Mouse (Mus musculus): Measurements from ENCODE around the gene Klrg2. TPM values are rescaled to one million over a fixed set of nuclear protein-coding genes. Genes with fewer than 3 reads are reported as not detected.

The Klrg2 gene
- polyA plus RNA-seq, 1 experiment: 0.48 TPM

DNA sequence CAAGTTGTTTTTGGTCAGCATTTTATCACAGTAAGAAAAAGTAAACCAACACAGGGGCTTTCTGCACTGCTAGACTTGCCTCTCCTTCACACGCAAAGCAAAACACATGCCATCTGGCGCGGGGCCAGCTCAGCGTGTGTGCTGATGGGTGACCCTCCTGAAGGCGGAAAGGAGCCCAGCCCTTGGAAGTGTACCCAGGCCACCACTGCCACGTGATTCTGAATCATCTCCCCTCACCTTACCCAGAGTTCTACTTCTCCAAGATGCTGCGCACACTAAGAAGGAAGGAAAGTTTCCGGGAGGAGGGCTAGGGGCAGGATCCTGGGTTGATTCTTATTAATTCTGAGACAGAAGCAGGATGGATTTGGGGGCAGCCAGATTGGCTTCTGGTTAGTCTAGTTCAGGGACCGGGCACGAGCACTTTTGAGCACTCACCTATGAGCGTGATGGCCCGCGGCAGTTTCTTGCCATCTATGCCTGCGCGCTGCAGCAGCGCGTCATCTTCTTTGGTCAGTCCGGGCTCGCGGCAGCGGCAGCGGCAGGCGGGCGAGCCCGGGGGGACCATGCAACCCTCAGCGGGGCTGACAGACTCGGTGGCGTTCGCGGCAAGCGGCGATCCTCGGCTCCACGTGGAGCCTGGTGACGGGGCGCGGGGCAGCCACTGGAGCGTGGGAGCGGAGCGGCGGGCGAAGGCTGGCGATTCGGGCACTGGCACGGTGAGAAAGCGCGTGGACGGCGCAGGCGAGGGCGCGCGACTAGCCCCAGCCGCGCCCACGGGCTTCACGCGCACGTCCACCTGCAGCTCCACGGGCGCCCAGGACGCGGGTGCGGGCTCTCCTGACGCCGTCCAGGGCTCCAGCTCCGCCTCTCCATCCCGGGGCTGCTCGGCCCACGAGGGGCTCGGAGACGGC is 846 bp downstream of the Klrg2 start:
- Histone ChIP-seq H3K27ac (ENCODE audit: insufficient read depth, low read length) (no peak overlapping the region), H3K4me1 (ENCODE audit: control insufficient read depth, insufficient read depth, low read length) (no peaks in the 10 kb centered on the region), H3K4me3 (ENCODE audit: insufficient read depth, low read length) (peak overlapping the region; percentile 24)
- TF ChIP-seq POLR2A (IDR thresholded peaks at IDR 0.05; ENCODE audit: extremely low read depth, insufficient read depth, low read length) (no peak), CTCF (IDR thresholded peaks at IDR 0.05; ENCODE audit: extremely low read depth, insufficient read depth, low read length) (no peak)

DNA sequence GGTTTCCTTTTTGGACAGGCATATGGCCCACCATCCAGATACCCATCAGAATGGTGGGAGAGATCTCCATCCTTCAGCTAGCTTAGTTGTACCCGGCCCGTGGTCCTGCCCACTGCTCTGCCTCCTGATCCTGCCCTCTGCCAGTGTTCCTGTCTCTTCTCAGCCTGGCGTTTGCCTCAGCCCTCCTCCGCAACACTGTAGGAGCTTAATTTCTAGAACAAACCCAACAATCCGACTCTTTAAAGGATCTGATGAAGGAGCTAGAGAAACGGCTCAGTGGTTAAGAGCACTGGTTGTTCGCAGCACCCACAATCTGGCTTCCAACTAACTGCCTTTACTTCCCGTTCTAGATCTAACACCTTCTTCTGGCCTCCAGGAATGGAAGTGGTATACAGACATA is 2.6 kb downstream of the Klrg2 start:
- H3K27ac ChIP-seq (ENCODE audit: insufficient read depth, low read length): no peak overlapping the region
- no peaks in the 10 kb centered on the region for H3K4me1 ChIP-seq (ENCODE audit: control insufficient read depth, insufficient read depth, low read length)
- H3K4me3 ChIP-seq (ENCODE audit: insufficient read depth, low read length): no peak overlapping the region
- TF ChIP-seq POLR2A (IDR thresholded peaks at IDR 0.05; ENCODE audit: extremely low read depth, insufficient read depth, low read length) (no peak), CTCF (IDR thresholded peaks at IDR 0.05; ENCODE audit: extremely low read depth, insufficient read depth, low read length) (no peak)

DNA sequence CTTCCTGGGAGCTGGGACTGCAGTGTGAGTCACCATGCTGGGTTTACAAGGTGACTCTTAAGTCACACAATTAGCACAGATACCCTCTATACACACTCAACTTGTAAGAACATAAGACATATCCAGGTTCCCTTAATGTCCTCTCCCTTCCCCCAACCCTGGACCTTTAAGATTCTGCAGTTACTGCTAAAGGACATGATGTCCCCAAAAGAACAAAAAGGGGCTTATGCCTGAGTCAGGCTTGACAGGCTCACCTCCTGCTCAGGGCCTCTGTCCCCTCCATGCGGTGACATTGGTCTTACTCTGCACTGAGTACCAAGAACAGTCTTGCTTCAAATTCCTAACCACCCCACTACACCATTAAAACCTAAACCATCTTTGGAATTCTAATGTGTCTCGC is 4.2 kb downstream of the Klrg2 start:
- no peaks in the 10 kb centered on the region for H3K4me1 ChIP-seq (ENCODE audit: control insufficient read depth, insufficient read depth, low read length)
- no peak for TF ChIP-seq POLR2A (IDR thresholded peaks at IDR 0.05; ENCODE audit: extremely low read depth, insufficient read depth, low read length)
- TF ChIP-seq CTCF (IDR thresholded peaks at IDR 0.05; ENCODE audit: extremely low read depth, insufficient read depth, low read length): no peak
- H3K27ac ChIP-seq (ENCODE audit: insufficient read depth, low read length): no peak overlapping the region
- H3K4me3 ChIP-seq (ENCODE audit: insufficient read depth, low read length): no peak overlapping the region

DNA sequence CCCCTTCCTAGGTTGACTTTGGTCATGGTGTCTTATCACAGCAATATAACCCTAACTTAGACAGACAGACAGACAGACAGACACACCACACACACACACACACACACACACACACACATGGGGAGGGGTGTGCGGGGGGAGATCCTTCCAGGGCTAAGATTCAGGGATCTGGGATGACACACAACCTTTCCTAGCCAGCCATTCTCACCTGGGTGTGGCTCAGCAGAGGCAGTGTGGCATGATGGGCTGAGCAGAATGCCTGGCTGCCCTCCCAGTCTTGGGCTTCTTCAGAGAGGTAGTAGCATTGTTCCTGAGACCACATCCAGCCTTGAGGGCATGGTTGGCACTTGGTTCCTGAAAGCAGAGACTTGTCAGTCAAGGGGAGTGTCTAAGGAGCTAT is 7.5 kb downstream of the Klrg2 start:
- Histone ChIP-seq H3K27ac (ENCODE audit: insufficient read depth, low read length) (no peak overlapping the region), H3K4me1 (ENCODE audit: control insufficient read depth, insufficient read depth, low read length) (no peaks in the 10 kb centered on the region), H3K4me3 (ENCODE audit: insufficient read depth, low read length) (no peak overlapping the region)
- TF ChIP-seq CTCF (IDR thresholded peaks at IDR 0.05; ENCODE audit: extremely low read depth, insufficient read depth, low read length): no peak
- no peak for TF ChIP-seq POLR2A (IDR thresholded peaks at IDR 0.05; ENCODE audit: extremely low read depth, insufficient read depth, low read length)

DNA sequence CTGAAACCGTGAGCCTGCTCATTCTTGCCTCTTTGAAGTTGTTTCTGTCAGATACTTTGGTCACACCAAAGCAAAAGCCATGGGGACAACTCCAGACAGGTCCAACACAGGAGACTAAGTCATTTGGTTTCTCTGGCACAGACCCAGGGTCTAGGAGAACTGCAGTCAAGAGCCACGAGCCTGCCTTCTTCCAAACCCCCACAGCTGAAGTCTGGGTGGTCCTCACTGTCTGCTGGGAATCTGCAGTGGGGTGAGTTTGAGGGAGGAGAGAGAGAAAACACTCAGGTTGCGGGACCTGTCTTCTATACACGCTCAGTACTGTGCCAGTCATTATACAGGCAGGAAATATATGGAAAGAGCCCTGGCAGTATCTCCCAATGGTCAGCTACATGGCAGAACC is 9.6 kb downstream of the Klrg2 start:
- Histone ChIP-seq H3K4me1 (ENCODE audit: control insufficient read depth, insufficient read depth, low read length) (peaks cover 2% of the 10 kb centered on the region; the same call in 1 of the 2 replicates), H3K27ac (ENCODE audit: insufficient read depth, low read length) (no peak overlapping the region), H3K4me3 (ENCODE audit: insufficient read depth, low read length) (no peak overlapping the region)
- TF ChIP-seq POLR2A (IDR thresholded peaks at IDR 0.05; ENCODE audit: extremely low read depth, insufficient read depth, low read length): no peak
- TF ChIP-seq CTCF (IDR thresholded peaks at IDR 0.05; ENCODE audit: extremely low read depth, insufficient read depth, low read length): no peak

DNA sequence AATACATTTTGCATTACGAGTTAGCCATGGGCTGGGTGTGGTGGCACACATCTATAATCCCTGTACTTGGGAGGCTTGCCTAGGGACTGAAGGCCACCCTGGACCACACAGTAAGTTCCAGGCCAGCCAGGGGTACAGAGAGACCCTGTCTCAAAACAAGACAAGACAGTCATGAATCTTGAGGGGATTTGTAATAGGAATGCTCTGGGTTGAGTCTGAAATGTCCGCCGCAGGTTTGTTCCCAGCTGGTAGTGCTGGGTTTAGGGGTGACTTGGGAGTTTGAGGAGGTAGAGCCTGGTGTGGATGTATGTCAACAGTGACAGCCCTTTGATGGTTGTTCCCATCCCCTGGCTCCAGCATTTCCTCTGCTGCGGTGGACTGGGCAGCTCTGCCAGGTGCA is 10.0 kb downstream of the Klrg2 start:
- Histone ChIP-seq H3K4me1 (ENCODE audit: control insufficient read depth, insufficient read depth, low read length) (peaks cover 2% of the 10 kb centered on the region; the same call in 1 of the 2 replicates), H3K27ac (ENCODE audit: insufficient read depth, low read length) (no peak overlapping the region), H3K4me3 (ENCODE audit: insufficient read depth, low read length) (no peak overlapping the region)
- TF ChIP-seq CTCF (IDR thresholded peaks at IDR 0.05; ENCODE audit: extremely low read depth, insufficient read depth, low read length): no peak
- no peak for TF ChIP-seq POLR2A (IDR thresholded peaks at IDR 0.05; ENCODE audit: extremely low read depth, insufficient read depth, low read length)

DNA sequence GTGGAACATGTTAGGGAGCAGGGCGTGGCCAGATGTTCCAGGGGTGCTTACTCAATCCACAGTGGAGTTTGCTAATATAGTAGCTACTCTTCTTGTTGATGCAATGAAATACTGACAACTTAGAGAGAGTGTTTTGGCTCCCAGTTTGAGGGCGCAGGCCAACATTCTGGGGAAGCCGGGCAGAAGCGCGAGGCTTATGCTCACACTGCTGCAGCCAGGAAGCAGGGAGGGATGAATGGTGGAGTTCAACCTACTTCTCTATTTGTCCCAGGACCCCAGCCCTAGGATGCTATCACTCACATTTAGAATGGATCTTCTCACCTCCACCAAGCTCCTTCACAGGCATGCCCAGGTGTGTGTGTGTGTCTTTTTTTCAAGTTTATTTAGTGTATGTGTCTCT is 11.0 kb downstream of the Klrg2 start:
- Histone ChIP-seq H3K27ac (ENCODE audit: insufficient read depth, low read length) (no peak overlapping the region), H3K4me1 (ENCODE audit: control insufficient read depth, insufficient read depth, low read length) (peaks cover 2% of the 10 kb centered on the region; the same call in 1 of the 2 replicates), H3K4me3 (ENCODE audit: insufficient read depth, low read length) (no peak overlapping the region)
- no peak for TF ChIP-seq CTCF (IDR thresholded peaks at IDR 0.05; ENCODE audit: extremely low read depth, insufficient read depth, low read length)
- TF ChIP-seq POLR2A (IDR thresholded peaks at IDR 0.05; ENCODE audit: extremely low read depth, insufficient read depth, low read length): no peak

DNA sequence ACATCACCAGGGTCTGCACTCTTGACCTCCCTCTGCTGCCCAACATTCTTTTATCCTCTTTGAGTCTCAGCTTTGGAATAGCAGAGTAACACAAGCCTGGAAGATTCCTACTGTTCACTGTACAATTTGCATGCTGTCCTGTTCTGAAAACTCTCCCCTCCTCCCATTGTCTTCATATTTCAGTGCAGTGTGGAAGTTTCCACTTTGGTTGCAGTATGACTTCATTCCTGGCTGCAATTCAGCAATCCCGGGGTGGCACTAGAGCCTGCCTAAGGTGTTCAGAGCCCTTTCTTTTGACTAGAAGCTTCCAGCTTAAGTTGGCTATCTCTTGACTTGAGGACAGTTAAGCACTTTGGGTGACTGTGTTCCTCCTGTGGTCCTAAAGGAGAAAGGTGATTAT is 12.6 kb downstream of the Klrg2 start:
- H3K4me3 ChIP-seq (ENCODE audit: insufficient read depth, low read length): no peak overlapping the region
- peaks cover 2% of the 10 kb centered on the region; the same call in 1 of the 2 replicates for H3K4me1 ChIP-seq (ENCODE audit: control insufficient read depth, insufficient read depth, low read length)
- H3K27ac ChIP-seq (ENCODE audit: insufficient read depth, low read length): no peak overlapping the region
- TF ChIP-seq POLR2A (IDR thresholded peaks at IDR 0.05; ENCODE audit: extremely low read depth, insufficient read depth, low read length) (no peak), CTCF (IDR thresholded peaks at IDR 0.05; ENCODE audit: extremely low read depth, insufficient read depth, low read length) (no peak)

DNA sequence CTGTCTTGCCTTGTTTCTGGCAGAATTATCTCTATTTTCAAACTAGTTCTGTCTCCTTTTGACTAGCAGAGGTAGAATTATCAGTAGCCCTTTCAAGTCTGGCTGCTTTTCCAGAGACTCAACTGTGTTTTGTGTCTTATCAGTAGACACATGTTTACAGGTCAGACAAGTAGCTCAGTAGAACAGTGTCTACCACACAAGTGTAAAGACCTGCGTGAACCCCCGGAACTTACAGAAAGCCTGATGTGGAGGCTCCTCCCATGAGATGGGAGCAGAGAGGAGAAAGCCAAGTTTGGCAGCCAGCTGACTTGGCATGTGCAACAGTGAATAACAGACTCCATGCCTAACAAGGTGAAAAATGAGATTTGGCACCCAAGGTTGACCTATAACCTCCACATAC is 13.6 kb downstream of the Klrg2 start:
- no peak overlapping the region for H3K4me3 ChIP-seq (ENCODE audit: insufficient read depth, low read length)
- TF ChIP-seq CTCF (IDR thresholded peaks at IDR 0.05; ENCODE audit: extremely low read depth, insufficient read depth, low read length): no peak
- TF ChIP-seq POLR2A (IDR thresholded peaks at IDR 0.05; ENCODE audit: extremely low read depth, insufficient read depth, low read length): no peak
- H3K27ac ChIP-seq (ENCODE audit: insufficient read depth, low read length): no peak overlapping the region
- H3K4me1 ChIP-seq (ENCODE audit: control insufficient read depth, insufficient read depth, low read length): peaks cover 2% of the 10 kb centered on the region; the same call in 1 of the 2 replicates

DNA sequence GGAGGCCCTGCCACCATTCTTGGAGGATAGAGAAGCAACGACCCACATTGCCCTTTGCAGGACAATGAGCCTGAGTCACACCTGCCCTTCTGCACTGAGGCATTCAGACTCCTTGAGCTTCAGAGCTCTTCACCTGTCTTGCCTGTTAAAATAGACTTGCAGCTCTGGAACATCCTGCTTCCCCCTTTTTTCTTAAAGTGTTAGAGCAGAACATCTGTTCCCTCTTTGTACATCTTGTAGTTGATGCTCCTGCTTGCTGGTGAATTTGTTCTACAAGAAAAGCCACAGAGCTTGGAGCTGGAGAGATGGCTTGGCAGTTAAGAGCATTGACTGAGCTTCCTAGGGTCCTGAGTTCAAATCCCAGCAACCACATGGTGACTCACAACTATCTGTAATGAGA is 14.6 kb downstream of the Klrg2 start:
- TF ChIP-seq POLR2A (IDR thresholded peaks at IDR 0.05; ENCODE audit: extremely low read depth, insufficient read depth, low read length) (no peak), CTCF (IDR thresholded peaks at IDR 0.05; ENCODE audit: extremely low read depth, insufficient read depth, low read length) (no peak)
- Histone ChIP-seq H3K27ac (ENCODE audit: insufficient read depth, low read length) (no peak overlapping the region), H3K4me1 (ENCODE audit: control insufficient read depth, insufficient read depth, low read length) (peaks cover 2% of the 10 kb centered on the region; the same call in 1 of the 2 replicates), H3K4me3 (ENCODE audit: insufficient read depth, low read length) (no peak overlapping the region)
